Mouse (Mus musculus) megakaryocyte progenitor cell, adult 5-6 weeks (primary cell): ENCODE data around the gene Pbld1. TPM values are rescaled to one million over a fixed set of nuclear protein-coding genes. Genes with fewer than 3 reads are reported as not detected.
A peak's percentile ranks its signal among the peaks of the same experiment; 100 is the strongest.

Experiments
- ATAC-seq: replicated peaks from 2 replicates; pipeline ENCODE4 v1.8.0; 2016; ENCODE audit warnings: mild to moderate bottlenecking, moderate TSS enrichment, inconsistent platforms; ENCODE audit not compliant: poor library complexity
- total RNA-seq, 2 experiments: library from RNA; stranded (forward) in 1 of 2; stranded (reverse) in 1 of 2; fragments of 157-497, 149-512 nt in 1 of 2; fragments of 200-1000 nt in 1 of 2; gene quantifications; 2 replicates each; pipeline versions ENCODE4 v1.2.3 to v1.2.4; 2015 to 2017

Gene Pbld1
- 0.27 and 0.32 TPM in 2 replicates for total RNA-seq (2015)
- total RNA-seq (2017), result 0.17 TPM in 1 of 2 replicates, not detected in the other

DNA sequence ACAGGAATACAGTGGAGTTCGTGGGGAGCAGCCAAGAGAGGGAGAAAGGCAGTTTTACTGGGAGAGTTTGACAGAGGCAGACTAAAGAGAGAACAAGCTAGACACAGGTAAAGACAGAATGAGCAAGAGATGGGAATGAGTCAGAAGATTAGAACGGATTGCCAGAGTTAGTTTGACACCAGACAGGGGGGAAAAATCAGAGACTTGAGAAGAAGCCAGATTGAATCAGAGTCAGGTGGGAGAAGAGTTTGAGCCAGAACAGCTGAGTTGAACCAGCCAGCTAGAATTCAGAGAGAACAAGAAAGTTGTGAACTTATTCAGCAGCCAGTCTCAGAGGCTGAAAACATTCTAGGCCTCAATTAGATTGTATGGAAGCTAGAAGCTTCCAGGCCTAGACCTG lies at the start of gene Pbld1:
Gene Pbld1, plus strand, starts transcription at position 301 of the 400 bp plus-strand sequence.
- no peak for ATAC-seq

DNA sequence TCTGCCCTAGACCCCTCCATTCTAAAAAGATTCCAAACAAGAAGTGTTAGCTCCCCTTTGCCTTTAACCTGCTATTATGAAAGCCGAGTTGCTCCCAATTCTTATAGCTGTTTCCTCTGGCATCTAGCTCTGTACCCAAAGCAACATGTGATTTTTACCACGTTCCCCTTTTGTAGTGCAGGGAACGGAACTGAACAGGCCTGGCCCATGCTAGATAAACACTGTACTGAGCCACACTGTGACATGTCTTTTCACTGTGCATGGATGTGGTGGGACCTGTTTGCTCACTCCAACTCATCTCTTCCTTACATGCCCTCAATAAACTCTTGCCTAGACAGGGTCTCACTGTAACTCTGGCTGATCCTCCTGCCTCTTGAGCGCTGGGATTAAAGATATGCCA lies 49.7 kb upstream of the Pbld1 start:
- ATAC-seq, result peak; percentile 82

DNA sequence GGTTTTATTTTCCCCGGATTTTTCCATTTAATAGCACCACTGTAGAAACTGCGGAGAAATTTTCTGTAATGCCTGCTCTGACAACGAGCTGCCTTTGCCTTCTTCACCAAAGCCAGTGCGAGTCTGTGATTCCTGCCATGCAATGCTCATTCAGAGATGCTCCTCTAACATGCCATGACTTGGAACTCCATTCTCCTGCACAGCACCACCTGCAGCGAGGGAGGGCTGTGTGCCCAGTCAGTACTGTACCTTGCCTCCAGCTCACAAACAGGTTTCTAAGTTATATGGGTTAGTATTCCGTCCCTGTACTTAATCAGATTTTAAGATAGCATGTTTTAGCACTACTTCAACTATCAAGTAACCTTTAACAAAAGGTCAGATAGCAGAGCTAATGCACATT lies 48.4 kb upstream of the Pbld1 start:
- no peak for ATAC-seq

DNA sequence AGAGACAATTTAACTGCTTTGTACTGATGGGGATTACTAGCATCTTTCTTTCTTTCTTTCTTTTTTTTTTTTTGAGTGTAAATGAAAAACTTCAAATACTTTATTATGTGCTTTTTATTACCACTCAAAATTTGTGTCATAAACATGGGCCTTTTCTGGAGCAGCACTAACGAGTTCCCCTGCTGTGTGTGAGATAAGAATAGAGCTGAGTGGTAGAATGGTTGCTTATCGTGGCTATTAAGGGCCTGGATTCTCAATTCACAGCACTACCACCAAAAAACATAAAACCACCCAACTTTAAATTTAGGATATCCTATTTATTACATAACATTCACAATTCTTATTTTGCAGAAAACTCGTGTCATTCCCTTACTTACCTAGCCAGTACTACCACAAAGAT lies 46.5 kb upstream of the Pbld1 start:
- peak; percentile 70 for ATAC-seq

- no peak for ATAC-seq
Measured at GRCm38 (mm10) chr10:63014168-63014567, 45.8 kb upstream of the Pbld1 start.

- no peak for ATAC-seq
Measured at GRCm38 (mm10) chr10:63019304-63019703, 40.7 kb upstream of the Pbld1 start.

DNA sequence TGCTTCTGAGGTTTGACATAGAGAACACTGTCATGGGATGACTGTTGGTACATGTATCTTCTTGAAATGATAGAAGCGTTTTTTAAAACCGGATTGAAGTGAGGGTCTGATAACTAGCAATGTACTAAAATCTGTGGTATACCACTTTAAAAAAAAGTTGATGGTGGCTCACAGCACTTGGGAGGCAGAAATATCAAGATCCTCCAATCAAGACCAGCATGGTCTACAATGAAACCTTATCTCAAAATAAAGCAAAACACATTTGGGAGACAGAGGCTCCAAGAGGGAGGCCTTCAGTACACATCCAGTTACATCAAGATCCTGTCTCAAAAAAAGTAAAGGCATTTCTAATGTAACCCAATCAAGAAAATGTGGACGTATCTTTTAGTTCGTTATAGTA lies 38.3 kb upstream of the Pbld1 start:
- ATAC-seq, result peak; percentile 8

- no peak for ATAC-seq
Measured at GRCm38 (mm10) chr10:63022541-63023120, 37.3 kb upstream of the Pbld1 start.

DNA sequence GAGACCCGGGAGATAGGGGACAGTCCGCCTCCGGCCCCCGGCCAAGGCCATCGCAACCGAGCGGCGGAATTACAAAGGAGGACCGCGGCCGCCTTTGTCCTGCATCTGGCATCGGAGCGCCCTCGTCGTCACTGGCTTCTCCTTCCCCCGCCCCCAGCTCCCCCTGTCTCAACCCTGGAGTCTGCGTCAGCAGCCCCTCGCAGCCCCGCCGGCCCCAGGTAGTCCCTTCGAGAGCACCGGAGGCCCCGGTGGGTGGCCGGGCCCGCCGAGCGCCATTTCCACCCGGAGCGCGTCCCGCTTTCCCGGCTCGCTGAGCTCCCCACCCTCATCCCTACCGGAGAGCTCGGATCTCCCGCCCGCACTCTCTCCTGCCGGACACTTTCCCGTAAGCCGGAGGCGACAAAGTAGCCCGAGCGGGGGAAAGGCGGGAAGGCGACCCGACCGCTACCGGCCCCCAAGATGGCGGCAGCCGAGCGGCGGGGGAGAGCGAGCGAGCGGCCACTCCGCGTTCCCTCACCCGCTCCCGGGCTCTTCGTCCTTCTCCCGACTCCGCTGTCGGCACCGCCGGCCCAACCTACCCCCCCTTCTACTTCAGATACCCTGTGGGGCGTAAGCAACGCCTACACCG lies 36.7 kb upstream of the Pbld1 start:
- peak; percentile 8 for ATAC-seq

DNA sequence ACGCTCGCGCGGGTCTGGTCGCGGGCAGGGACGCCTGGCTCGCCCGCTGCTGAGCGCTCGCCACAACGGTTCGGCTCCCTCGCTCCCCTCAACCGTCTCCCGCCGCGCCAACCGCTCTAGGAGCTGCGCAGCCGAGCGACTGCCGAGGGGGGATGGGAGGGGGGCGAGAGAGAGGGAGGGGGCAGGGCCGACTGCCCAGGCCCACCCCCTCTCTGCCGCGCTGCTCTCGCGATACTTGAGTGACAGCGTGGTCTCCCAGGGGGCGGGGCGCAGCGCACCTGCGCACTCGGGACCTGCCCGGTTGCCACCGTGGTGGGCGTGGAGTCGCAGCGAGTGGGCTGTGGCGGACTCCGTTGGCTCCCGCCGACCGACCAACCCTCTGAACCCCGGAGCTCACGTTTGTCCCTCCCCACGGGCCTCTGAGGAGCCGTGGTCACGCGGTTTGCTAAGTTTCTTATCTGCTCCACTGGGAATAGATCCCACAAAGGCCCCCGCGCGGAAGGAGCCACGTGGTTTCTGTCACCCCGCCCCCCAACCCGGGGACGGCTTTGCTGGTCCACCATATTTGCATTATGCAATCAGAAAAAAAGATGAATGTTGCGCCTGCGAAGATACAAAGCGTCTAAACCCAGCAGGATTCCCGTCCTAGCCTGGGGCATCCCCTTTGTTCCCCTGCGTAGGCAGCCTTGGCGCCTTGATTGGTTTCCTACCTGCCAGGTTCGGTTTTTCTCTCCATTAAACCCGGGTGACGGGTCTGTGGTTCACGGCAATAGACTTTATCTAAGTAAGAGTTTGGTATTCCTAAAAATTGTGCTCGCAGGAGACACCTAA lies 36.0 kb upstream of the Pbld1 start, which contains the start of the genes Hnrnph3 and Pbld2:
Gene Hnrnph3, minus strand, starts transcription at position 469 of the 831 bp plus-strand sequence.
Gene Pbld2, plus strand, starts transcription at position 567 of the 831 bp plus-strand sequence.
- ATAC-seq, result peak; percentile 81

DNA sequence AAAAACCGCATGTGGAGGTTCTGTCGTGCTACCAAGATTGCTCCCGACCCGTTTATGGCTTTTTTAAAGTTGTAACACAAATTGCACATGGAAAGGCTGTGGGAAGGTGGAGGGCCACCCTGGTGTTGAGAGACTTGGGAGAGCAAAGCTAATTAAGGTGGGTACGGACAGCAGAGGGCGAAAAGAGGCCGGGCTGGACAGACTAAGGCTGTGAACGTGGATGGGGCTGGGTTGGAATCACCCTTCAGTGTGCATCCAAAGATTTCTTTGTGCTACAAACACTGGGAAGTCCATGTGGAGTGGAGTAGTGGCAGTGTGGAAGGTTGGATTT lies 35.4 kb upstream of the Pbld1 start:
- peak; percentile 27 for ATAC-seq

- no peak for ATAC-seq
Measured at GRCm38 (mm10) chr10:63025016-63025415, 34.9 kb upstream of the Pbld1 start.

- no peak for ATAC-seq
Measured at GRCm38 (mm10) chr10:63025491-63026011, 34.4 kb upstream of the Pbld1 start.

DNA sequence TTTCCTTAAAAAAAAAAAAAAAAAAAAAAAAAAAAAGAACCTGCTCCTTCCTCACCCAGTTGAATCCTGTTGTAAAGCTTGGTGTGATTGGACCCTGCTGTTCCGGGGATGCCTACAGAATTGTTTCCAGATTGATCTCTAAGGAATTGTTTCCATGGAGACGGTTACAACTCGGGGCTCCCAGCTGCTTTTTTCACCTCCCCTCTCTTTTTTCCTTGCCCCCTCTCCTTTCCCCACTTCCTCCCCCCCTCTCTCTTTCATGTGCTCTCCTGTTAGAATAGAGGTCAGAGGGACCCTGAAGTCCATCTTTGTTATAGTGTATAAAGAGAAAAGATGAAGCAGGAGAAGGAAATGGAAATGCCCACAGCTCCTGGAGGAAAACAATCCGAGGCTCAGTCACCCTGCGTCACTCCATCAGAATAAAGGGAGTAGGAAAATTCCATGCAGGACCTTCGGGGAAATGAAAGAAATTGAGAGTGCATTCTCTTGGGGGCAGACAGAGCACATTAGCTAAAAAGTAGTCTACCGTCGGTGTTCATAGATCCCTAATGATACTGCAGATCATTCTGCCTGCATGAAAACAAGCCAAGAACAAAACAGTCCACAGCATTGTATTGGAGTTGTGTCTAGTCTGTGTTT lies 33.7 kb upstream of the Pbld1 start:
- ATAC-seq, result no peak

GRCm38 (mm10) chr10:63026795-63027160 lies 33.2 kb upstream of the Pbld1 start:
- no peak for ATAC-seq

DNA sequence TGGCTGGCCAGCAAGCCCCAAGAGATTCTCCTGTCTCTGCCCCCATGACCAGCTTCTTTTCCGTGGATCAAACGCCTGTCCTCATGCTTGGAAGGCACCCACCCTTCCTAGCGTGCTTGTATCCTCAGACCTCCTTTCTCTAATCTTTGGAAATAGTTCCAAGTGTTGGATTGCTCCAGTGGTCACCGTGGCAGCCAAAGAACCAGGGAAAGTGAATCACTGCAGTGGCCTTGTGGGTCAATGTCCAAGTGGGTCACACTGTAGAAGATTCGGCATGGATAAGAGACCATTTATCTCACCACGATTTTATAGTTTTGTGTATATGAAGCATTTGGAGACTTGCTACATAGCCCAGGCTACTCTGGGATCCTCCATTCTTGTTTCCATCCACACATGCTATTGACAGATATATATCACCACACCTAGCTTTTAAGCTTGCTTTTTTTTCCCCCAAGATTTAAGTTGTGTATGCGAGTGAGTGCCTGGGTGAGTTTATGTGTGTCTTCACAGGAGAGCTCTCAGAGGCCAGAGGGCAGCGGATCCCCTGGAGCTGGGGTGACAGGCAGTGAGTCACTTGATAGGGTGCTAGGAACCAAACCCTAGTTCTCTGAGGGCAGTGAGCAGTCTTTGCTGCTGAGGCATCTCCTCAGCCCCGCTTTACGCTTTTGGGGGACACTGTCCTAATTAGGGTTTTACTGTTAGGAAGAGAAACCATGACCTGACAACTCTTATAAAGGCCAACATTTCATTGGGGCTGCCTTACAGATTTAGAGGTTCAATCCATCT lies 32.4 kb upstream of the Pbld1 start:
- ATAC-seq, result no peak

DNA sequence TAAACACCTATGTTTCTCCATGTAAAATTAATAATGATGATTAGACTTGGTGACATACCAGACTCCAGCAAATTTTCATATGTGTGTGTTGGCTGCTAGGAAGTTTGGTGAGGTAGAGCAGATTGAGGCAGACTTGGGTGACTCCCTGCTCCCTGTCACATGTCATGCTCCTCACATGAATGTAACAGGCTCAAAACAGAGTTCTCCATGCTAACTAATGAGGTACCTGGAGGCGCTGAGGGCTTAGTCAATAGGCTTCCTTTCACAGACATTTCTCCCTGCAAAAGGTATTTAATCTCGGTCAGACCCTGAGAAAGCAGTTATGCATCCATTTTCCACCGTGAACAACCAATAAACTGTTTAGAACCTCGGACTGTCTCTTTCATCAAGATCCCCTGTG lies 31.6 kb upstream of the Pbld1 start:
- ATAC-seq, result no peak

GRCm38 (mm10) chr10:63032267-63032666 lies 27.7 kb upstream of the Pbld1 start:
- ATAC-seq, result no peak

GRCm38 (mm10) chr10:63032956-63033355 lies 27.0 kb upstream of the Pbld1 start:
- ATAC-seq, result no peak

- ATAC-seq, result no peak
Measured at GRCm38 (mm10) chr10:63038571-63039320, 21.2 kb upstream of the Pbld1 start.
